Mouse (Mus musculus) C3H10T1/2 (cell line): Measurements from ENCODE around the gene Syncrip. TPM values are rescaled to one million over a fixed set of nuclear protein-coding genes. Genes with fewer than 3 reads are reported as not detected.

Experiments
- polyA plus RNA-seq, 2 experiments: library from polyadenylated mRNA; unstranded; fragments of >200 nt; fragmentation: generic; extraction: Trizol; gene quantifications; one replicate each; pipeline ENCODE4 v1.2.1; 2012; ENCODE audit warnings: missing spikeins in 2 of 2

Gene Syncrip
- 10 to 100 TPM in 1 of 2 experiments, 1 to 10 TPM in 1; 3.9 to 18.2 TPM for polyA plus RNA-seq

DNA sequence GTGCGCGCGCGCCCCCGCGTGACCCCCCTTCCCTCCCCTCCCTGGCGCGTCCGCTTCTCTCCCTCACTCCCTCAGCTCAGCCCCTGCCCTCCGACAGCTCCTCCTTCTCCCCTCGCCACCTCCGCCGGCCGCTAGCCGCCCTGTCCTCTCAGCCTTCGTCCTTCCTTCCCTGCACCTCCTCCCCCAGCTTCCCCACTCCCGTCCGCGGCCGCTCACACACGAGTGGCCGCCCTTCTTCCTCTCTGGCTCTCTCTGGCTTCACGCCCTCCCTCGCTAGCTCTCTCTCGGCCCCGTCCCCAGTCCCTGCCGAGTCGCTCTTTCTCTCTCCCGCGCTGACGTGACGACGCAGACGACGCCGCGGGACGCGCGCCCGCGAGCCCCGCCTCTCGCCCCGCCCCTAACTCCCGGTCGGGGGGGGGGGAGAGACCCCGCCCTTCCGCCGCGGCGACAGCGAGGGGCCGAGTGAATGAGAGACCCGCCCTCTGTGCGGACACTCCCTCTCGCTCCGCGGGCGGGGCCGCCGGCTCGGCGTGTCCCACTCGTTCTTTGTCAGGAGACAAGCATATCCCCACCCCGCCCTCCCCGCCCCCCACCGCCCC, at the start of gene Syncrip:
TSS of gene Syncrip (minus strand) at position 345 of the 599 bp plus-strand sequence.

DNA sequence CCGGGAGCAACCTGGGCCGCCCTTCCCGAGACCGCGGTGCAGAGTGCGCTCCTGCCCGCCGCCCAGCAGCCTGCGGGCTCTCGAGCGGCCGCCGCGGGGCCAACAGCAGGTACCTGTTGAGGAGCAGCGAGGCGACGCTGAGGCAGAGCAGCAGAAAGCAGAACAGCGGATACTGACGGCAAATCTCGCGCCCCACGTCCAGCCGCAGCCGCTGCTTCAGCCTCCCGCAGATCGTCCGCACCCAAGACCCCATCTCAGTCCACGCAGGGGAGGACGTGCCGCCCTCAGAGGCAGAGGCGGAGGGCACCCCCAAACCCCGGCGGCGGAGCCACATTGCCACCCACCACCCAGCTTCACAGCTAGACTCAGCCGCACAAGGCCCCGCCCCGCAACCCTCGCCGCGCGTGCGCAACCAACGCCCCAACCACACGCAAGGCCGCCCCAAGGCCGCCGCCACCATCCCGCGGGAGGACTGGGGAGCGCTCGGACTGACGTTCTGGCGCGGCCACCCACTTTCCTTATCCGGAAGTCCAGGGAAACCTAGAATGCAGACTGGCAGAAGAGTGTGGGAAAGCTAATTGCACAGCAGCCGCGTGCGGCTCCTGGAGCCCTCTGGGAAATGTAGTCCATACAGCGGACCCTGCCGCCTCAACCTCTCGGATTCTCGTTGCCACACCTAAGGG, 43.7 kb downstream of the Syncrip start, which contains the start of gene Snx14:
TSS of gene Snx14 (minus strand) at position 404 of the 683 bp plus-strand sequence.

Other genes starting within 250 kb of the Syncrip start
- under 1 TPM in 1 of 2 experiments, not detected in 1; 0.04 TPM for gene Nt5e, start 155.4 kb downstream of the Syncrip start, polyA plus RNA-seq
- gene Snx14, start 43.6 kb downstream of the Syncrip start, polyA plus RNA-seq = 1 to 10 TPM in 1 of 2 experiments, under 1 TPM in 1; 0.67 to 8.1 TPM
- gene Gm20537, start 26.0 kb downstream of the Syncrip start, polyA plus RNA-seq = not detected
- gene Zfp949, start 65.4 kb upstream of the Syncrip start, polyA plus RNA-seq = 1 to 10 TPM in 1 of 2 experiments, under 1 TPM in 1; 0.16 to 3.9 TPM
- gene Trim43a, start 98.3 kb upstream of the Syncrip start, polyA plus RNA-seq = under 1 TPM in 1 of 2 experiments, not detected in 1; 0.02 TPM
- gene Mthfsl, start 237.7 kb upstream of the Syncrip start, polyA plus RNA-seq = 10 to 100 TPM in 1 of 2 experiments, 1 to 10 TPM in 1; 6.3 to 30.4 TPM
- not detected for gene Bcl2a1d, start 249.3 kb upstream of the Syncrip start, polyA plus RNA-seq